ENCODE assay signal across 8 mouse cellular contexts in genomic region chr7:80059064-80059838, GRCm38 (mm10). TPM values are rescaled to one million over a fixed set of nuclear protein-coding genes. Genes with fewer than 3 reads are reported as not detected.
A peak's percentile ranks its signal among the peaks of the same experiment; 100 is the strongest.
DNase-seq lines count a peak whose midpoint lies in the region; ATAC-seq and TF ChIP-seq lines count a peak whose summit lies in the region.

No protein-coding gene starts in this region.

- H3K4me2 ChIP-seq in forebrain, embryonic 11.5 days (ENCODE audit: low read depth, low read length, severe bottlenecking) = no peak overlapping the region
- no peak overlapping the region for H3K4me2 ChIP-seq in midbrain, embryonic 11.5 days
- no peak overlapping the region for H3K4me2 ChIP-seq in midbrain, embryonic 16.5 days (ENCODE audit: low read length)
- no peak overlapping the region for H3K4me2 ChIP-seq in limb, embryonic 13.5 days (replicated peaks)
- H3K4me2 ChIP-seq in stomach, postnatal 0 days (replicated peaks; ENCODE audit: low read depth) = no peak overlapping the region

- ATAC-seq in forebrain, embryonic 11.5 days (replicated peaks; ENCODE audit: low FRiP score) = no peak
- no peak for ATAC-seq in midbrain, embryonic 11.5 days (ENCODE audit: low FRiP score)
- no peak for ATAC-seq in midbrain, embryonic 16.5 days
- no peak for ATAC-seq in limb, embryonic 13.5 days (ENCODE audit: low FRiP score, low read depth)
- no peak for ATAC-seq in stomach, postnatal 0 days (ENCODE audit: low FRiP score, low TSS enrichment)
- ATAC-seq in cerebellum, adult (ENCODE audit: insufficient number of reproducible peaks, low FRiP score, low TSS enrichment) = no peak

- H3K27ac ChIP-seq in forebrain, embryonic 10.5 days = peak overlapping the region; percentile 80
- no peak overlapping the region for H3K27ac ChIP-seq in forebrain, embryonic 11.5 days (ENCODE audit: low read depth, low read length)
- H3K27ac ChIP-seq in midbrain, embryonic 11.5 days (ENCODE audit: low read depth, low read length) = peak overlapping the region; percentile 25; the same call in 1 of the 2 replicates
- no peak overlapping the region for H3K27ac ChIP-seq in midbrain, embryonic 16.5 days (ENCODE audit: low read length)
- H3K27ac ChIP-seq in limb, embryonic 13.5 days = peak overlapping the region; percentile 44; the same call in 1 of the 2 replicates
- peak overlapping the region; percentile 94 for H3K27ac ChIP-seq in stomach, postnatal 0 days (replicated peaks)

- 86% methylated on average over 13 of the region's 13 CpGs for WGBS in forebrain, embryonic 10.5 days
- 84% methylated on average over 13 of the region's 13 CpGs for WGBS in forebrain, embryonic 11.5 days
- WGBS in midbrain, embryonic 11.5 days = 78% methylated on average over 13 of the region's 13 CpGs
- 79% methylated on average over 13 of the region's 13 CpGs for WGBS in midbrain, embryonic 16.5 days
- WGBS in limb, embryonic 13.5 days = 71% methylated on average over 13 of the region's 13 CpGs
- WGBS in stomach, postnatal 0 days = 59% methylated on average over 13 of the region's 13 CpGs

- no peak for TF ChIP-seq EP300 in stomach, postnatal 0 days (optimal IDR thresholded peaks at IDR 0.05)

- peaks cover 18% of the 10 kb centered on the region for H3K36me3 ChIP-seq in forebrain, embryonic 10.5 days (replicated peaks)
- H3K36me3 ChIP-seq in forebrain, embryonic 11.5 days (ENCODE audit: control insufficient read depth, insufficient read depth, low read length) = no peaks in the 10 kb centered on the region
- no peaks in the 10 kb centered on the region for H3K36me3 ChIP-seq in midbrain, embryonic 11.5 days (ENCODE audit: control insufficient read depth, insufficient read depth, low read length)
- H3K36me3 ChIP-seq in midbrain, embryonic 16.5 days (ENCODE audit: control insufficient read depth, insufficient read depth, low read length) = no peaks in the 10 kb centered on the region
- peaks cover 4% of the 10 kb centered on the region; the same call in 1 of the 2 replicates for H3K36me3 ChIP-seq in limb, embryonic 13.5 days
- no peaks in the 10 kb centered on the region for H3K36me3 ChIP-seq in stomach, postnatal 0 days (ENCODE audit: control insufficient read depth, insufficient read depth, low read length)

- H3K27me3 ChIP-seq in forebrain, embryonic 10.5 days (ENCODE audit: poor library complexity, severe bottlenecking) = no peaks in the 10 kb centered on the region
- no peaks in the 10 kb centered on the region for H3K27me3 ChIP-seq in forebrain, embryonic 11.5 days (ENCODE audit: control insufficient read depth, insufficient read depth, low read length)
- no peaks in the 10 kb centered on the region for H3K27me3 ChIP-seq in midbrain, embryonic 11.5 days (ENCODE audit: control insufficient read depth, insufficient read depth, low read length)
- no peaks in the 10 kb centered on the region for H3K27me3 ChIP-seq in midbrain, embryonic 16.5 days (ENCODE audit: control insufficient read depth, insufficient read depth, low read depth, low read length)
- H3K27me3 ChIP-seq in limb, embryonic 13.5 days = no peaks in the 10 kb centered on the region
- H3K27me3 ChIP-seq in stomach, postnatal 0 days (ENCODE audit: control insufficient read depth, insufficient read depth, low read length) = no peaks in the 10 kb centered on the region

- no peaks in the 10 kb centered on the region for H3K9me3 ChIP-seq in forebrain, embryonic 10.5 days
- no peaks in the 10 kb centered on the region for H3K9me3 ChIP-seq in forebrain, embryonic 11.5 days (ENCODE audit: control insufficient read depth, low read length)
- no peaks in the 10 kb centered on the region for H3K9me3 ChIP-seq in midbrain, embryonic 11.5 days (ENCODE audit: control insufficient read depth, low read length)
- H3K9me3 ChIP-seq in midbrain, embryonic 16.5 days (replicated peaks; ENCODE audit: control insufficient read depth, low read length, poor library complexity, severe bottlenecking) = no peaks in the 10 kb centered on the region
- H3K9me3 ChIP-seq in limb, embryonic 13.5 days = no peaks in the 10 kb centered on the region
- H3K9me3 ChIP-seq in stomach, postnatal 0 days (ENCODE audit: control insufficient read depth, low read length) = no peaks in the 10 kb centered on the region

- no peak for DNase-seq in forebrain, embryonic 10.5 days (ENCODE audit: extremely low spot score, low spot score)
- DNase-seq in forebrain, embryonic 11.5 days (ENCODE audit: low spot score) = no peak
- DNase-seq in midbrain, embryonic 11.5 days (ENCODE audit: low spot score, missing footprints) = no peak
- no peak for DNase-seq in stomach, postnatal 0 days (ENCODE audit: low spot score)
- no peak for DNase-seq in left cerebral cortex, adult 11 months (ENCODE audit: low spot score)

- no peak for TF ChIP-seq CTCF in stomach, postnatal 0 days (IDR thresholded peaks at IDR 0.05; ENCODE audit: low read depth)

- H3K4me3 ChIP-seq in forebrain, embryonic 10.5 days = no peak overlapping the region
- no peak overlapping the region for H3K4me3 ChIP-seq in forebrain, embryonic 11.5 days (ENCODE audit: low read depth, low read length)
- no peak overlapping the region for H3K4me3 ChIP-seq in midbrain, embryonic 11.5 days (ENCODE audit: low read depth, low read length)
- H3K4me3 ChIP-seq in midbrain, embryonic 16.5 days (ENCODE audit: low read depth, low read length) = no peak overlapping the region
- H3K4me3 ChIP-seq in limb, embryonic 13.5 days = no peak overlapping the region
- no peak overlapping the region for H3K4me3 ChIP-seq in stomach, postnatal 0 days (ENCODE audit: low read depth, low read length)

- H3K4me1 ChIP-seq in forebrain, embryonic 10.5 days = peaks cover 91% of the 10 kb centered on the region
- peaks cover 29% of the 10 kb centered on the region for H3K4me1 ChIP-seq in forebrain, embryonic 11.5 days (replicated peaks; ENCODE audit: control insufficient read depth, insufficient read depth, low read length)
- peaks cover 57% of the 10 kb centered on the region for H3K4me1 ChIP-seq in midbrain, embryonic 11.5 days (ENCODE audit: control insufficient read depth, insufficient read depth, low read length)
- H3K4me1 ChIP-seq in midbrain, embryonic 16.5 days (ENCODE audit: control insufficient read depth, insufficient read depth, low read length) = peaks cover 29% of the 10 kb centered on the region
- H3K4me1 ChIP-seq in limb, embryonic 13.5 days = peaks cover 40% of the 10 kb centered on the region
- peaks cover 12% of the 10 kb centered on the region for H3K4me1 ChIP-seq in stomach, postnatal 0 days (replicated peaks; ENCODE audit: control insufficient read depth, insufficient read depth)

- no peak overlapping the region for H3K9ac ChIP-seq in forebrain, embryonic 11.5 days (ENCODE audit: low read length)
- H3K9ac ChIP-seq in midbrain, embryonic 11.5 days (ENCODE audit: low read length) = no peak overlapping the region
- no peak overlapping the region for H3K9ac ChIP-seq in midbrain, embryonic 16.5 days (ENCODE audit: low read depth, low read length)
- no peak overlapping the region for H3K9ac ChIP-seq in limb, embryonic 13.5 days
- no peak overlapping the region for H3K9ac ChIP-seq in stomach, postnatal 0 days (ENCODE audit: low read length)

RNA-seq across cellular contexts. Expression of gene Zfp710, which starts 34.6 kb away (rescaled TPM):
- polyA plus RNA-seq in forebrain, embryonic 10.5 days (2016; fragmentation: Nextera tagmentation; extraction: Ambion mirVana) = 33.3 and 33.4 TPM in 2 replicates
- polyA plus RNA-seq in forebrain, embryonic 11.5 days (2014; fragmentation: Nextera tagmentation; extraction: Ambion mirVana) = 27.9 and 33.0 TPM in 2 replicates
- polyA plus RNA-seq in midbrain, embryonic 11.5 days (2014; fragmentation: Nextera tagmentation; extraction: Ambion mirVana) = 25.6 and 31.3 TPM in 2 replicates
- polyA plus RNA-seq in midbrain, embryonic 16.5 days (2015; fragmentation: Nextera tagmentation; extraction: Ambion mirVana) = 15.0 and 15.8 TPM in 2 replicates
- polyA plus RNA-seq in limb, embryonic 13.5 days (2015; fragmentation: Nextera tagmentation; extraction: Ambion mirVana) = 15.0 and 15.9 TPM in 2 replicates
- 10.3 and 12.0 TPM in 2 replicates for polyA plus RNA-seq in stomach, postnatal 0 days (2015; fragmentation: Nextera tagmentation; extraction: Ambion mirVana)

RNA-seq across cellular contexts. Expression of gene Idh2, which starts 55.9 kb away (rescaled TPM):
- 462 and 476 TPM in 2 replicates for polyA plus RNA-seq in forebrain, embryonic 10.5 days (2016; fragmentation: Nextera tagmentation; extraction: Ambion mirVana)
- polyA plus RNA-seq in forebrain, embryonic 11.5 days (2014; fragmentation: Nextera tagmentation; extraction: Ambion mirVana) = 403 and 425 TPM in 2 replicates
- 349 and 357 TPM in 2 replicates for polyA plus RNA-seq in midbrain, embryonic 11.5 days (2014; fragmentation: Nextera tagmentation; extraction: Ambion mirVana)
- polyA plus RNA-seq in midbrain, embryonic 16.5 days (2015; fragmentation: Nextera tagmentation; extraction: Ambion mirVana) = 210 and 224 TPM in 2 replicates
- polyA plus RNA-seq in limb, embryonic 13.5 days (2015; fragmentation: Nextera tagmentation; extraction: Ambion mirVana) = 619 and 631 TPM in 2 replicates
- polyA plus RNA-seq in stomach, postnatal 0 days (2015; fragmentation: Nextera tagmentation; extraction: Ambion mirVana) = 288 TPM in 2 replicates

Comparison
In these comparisons a context has a peak if more than half of its experiments do, and no peak if none do; other contexts are left out.
1. H3K27ac ChIP-seq: peak in forebrain, embryonic 10.5 days (single experiment), midbrain, embryonic 11.5 days (single experiment), limb, embryonic 13.5 days (single experiment) and stomach, postnatal 0 days (single experiment); none in forebrain, embryonic 11.5 days (single experiment) and midbrain, embryonic 16.5 days (single experiment).